16 mouse cellular contexts compared by ENCODE assay signal in the genomic region with DNA sequence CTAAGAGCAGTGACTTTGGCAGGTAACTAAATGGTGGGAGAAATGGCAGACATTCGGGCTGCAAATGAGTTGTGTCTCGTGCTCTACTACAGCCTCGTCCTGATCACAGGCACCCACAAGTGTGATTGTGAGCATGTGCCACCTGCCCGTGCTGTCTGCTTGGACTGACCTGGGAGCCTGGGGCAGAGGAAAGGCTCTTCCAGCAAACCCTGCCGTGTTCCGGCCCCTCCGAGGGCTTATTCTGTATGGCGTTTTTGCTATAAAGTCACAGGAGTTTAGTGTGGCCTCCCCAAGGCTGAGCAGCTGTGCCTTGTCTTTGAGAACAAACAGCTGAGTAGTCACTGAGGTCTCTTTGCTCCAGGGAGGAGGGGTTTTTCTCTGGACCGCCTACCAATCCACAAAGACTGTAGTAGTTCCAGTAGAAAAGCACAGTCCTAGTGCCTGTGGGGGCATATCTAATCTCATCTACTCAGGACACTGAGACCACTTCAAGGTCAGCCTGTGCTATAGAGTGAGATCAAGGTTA. TPM values are rescaled to one million over a fixed set of nuclear protein-coding genes. Genes with fewer than 3 reads are reported as not detected.
A peak's percentile ranks its signal among the peaks of the same experiment; 100 is the strongest.
DNase-seq lines count a peak whose midpoint lies in the region; ATAC-seq and TF ChIP-seq lines count a peak whose summit lies in the region.
"Had no signal": no experiment of that assay in that cellular context is flagged by ENCODE, and none has a peak within 500 bp of the region (broad histone marks: within the 10 kb centered on the region; RNA-seq: fewer than 3 reads in every experiment).

No protein-coding gene starts in this region.

- ATAC-seq in embryonic facial prominence, embryonic 14.5 days (ENCODE audit: low read depth), result no peak; the same call in 1 of the 2 replicates
- no peak for ATAC-seq in kidney, postnatal 0 days (replicated peaks; ENCODE audit: low FRiP score, low read depth)
- no peak for ATAC-seq in kidney, embryonic 15.5 days (replicated peaks; ENCODE audit: low FRiP score)
- 0 out of 2 replicates have a peak, but pooled peaks have one; percentile 17 for ATAC-seq in midbrain, embryonic 12.5 days (ENCODE audit: low FRiP score, low read depth)
- no peak for ATAC-seq in midbrain, embryonic 14.5 days (ENCODE audit: low FRiP score, low TSS enrichment)
- ATAC-seq in stomach, embryonic 15.5 days (ENCODE audit: insufficient read depth, low FRiP score, low read depth), result no peak

- DNase-seq in embryonic facial prominence, embryonic 14.5 days (ENCODE audit: low spot score), result peak; percentile 37
- no peak for DNase-seq in embryonic facial prominence, embryonic 10.5 days (ENCODE audit: low spot score)
- peak; percentile 73 for DNase-seq in kidney, postnatal 0 days (ENCODE audit: low spot score)
- DNase-seq in midbrain, embryonic 14.5 days, result no peak

- no peaks in the 10 kb centered on the region for H3K27me3 ChIP-seq in embryonic facial prominence, embryonic 14.5 days (replicated peaks; ENCODE audit: control insufficient read depth, insufficient read depth, low read length)
- peaks cover 7% of the 10 kb centered on the region; the same call in 1 of the 2 replicates for H3K27me3 ChIP-seq in embryonic facial prominence, embryonic 10.5 days (replicated peaks; ENCODE audit: low read depth, poor library complexity, severe bottlenecking)
- no peaks in the 10 kb centered on the region for H3K27me3 ChIP-seq in kidney, postnatal 0 days (ENCODE audit: insufficient read depth, low read length)
- no peaks in the 10 kb centered on the region for H3K27me3 ChIP-seq in kidney, embryonic 15.5 days
- peaks cover 18% of the 10 kb centered on the region for H3K27me3 ChIP-seq in midbrain, embryonic 12.5 days
- H3K27me3 ChIP-seq in midbrain, embryonic 14.5 days (ENCODE audit: control insufficient read depth, insufficient read depth, low read length), result no peaks in the 10 kb centered on the region
- no peaks in the 10 kb centered on the region for H3K27me3 ChIP-seq in stomach, embryonic 15.5 days (replicated peaks)
- H3K27me3 ChIP-seq: liver, embryonic 15.5 days had no signal

- H3K4me3 ChIP-seq in embryonic facial prominence, embryonic 14.5 days (ENCODE audit: low read depth, low read length), result no peak overlapping the region
- H3K4me3 ChIP-seq in embryonic facial prominence, embryonic 10.5 days, result no peak overlapping the region
- H3K4me3 ChIP-seq in kidney, postnatal 0 days (replicated peaks; ENCODE audit: low read depth, low read length), result no peak overlapping the region
- H3K4me3 ChIP-seq in kidney, embryonic 15.5 days (replicated peaks), result no peak overlapping the region
- no peak overlapping the region for H3K4me3 ChIP-seq in midbrain, embryonic 12.5 days
- no peak overlapping the region for H3K4me3 ChIP-seq in midbrain, embryonic 14.5 days (replicated peaks; ENCODE audit: low read depth, low read length)
- no peak overlapping the region for H3K4me3 ChIP-seq in stomach, embryonic 15.5 days (replicated peaks)
- H3K4me3 ChIP-seq: left cerebral cortex, adult 2 months; liver, embryonic 15.5 days had no signal

- no peaks in the 10 kb centered on the region for H3K4me1 ChIP-seq in embryonic facial prominence, embryonic 14.5 days (ENCODE audit: control insufficient read depth, insufficient read depth, low read length)
- H3K4me1 ChIP-seq in embryonic facial prominence, embryonic 10.5 days, result peaks cover 13% of the 10 kb centered on the region
- H3K4me1 ChIP-seq in kidney, postnatal 0 days (replicated peaks; ENCODE audit: insufficient read depth, low read length), result 0 out of 2 replicates have a peak, but pooled peaks cover 8% of the 10 kb centered on the region
- H3K4me1 ChIP-seq in kidney, embryonic 15.5 days, result peaks cover 32% of the 10 kb centered on the region
- peaks cover 12% of the 10 kb centered on the region; the same call in 1 of the 2 replicates for H3K4me1 ChIP-seq in midbrain, embryonic 12.5 days
- no peaks in the 10 kb centered on the region; the same call in 1 of the 2 replicates for H3K4me1 ChIP-seq in midbrain, embryonic 14.5 days (ENCODE audit: control insufficient read depth, insufficient read depth, low read length)
- H3K4me1 ChIP-seq in stomach, embryonic 15.5 days, result peaks cover 3% of the 10 kb centered on the region; the same call in 1 of the 2 replicates

- no peak overlapping the region for H3K4me2 ChIP-seq in embryonic facial prominence, embryonic 14.5 days (ENCODE audit: low read depth, low read length)
- no peak overlapping the region for H3K4me2 ChIP-seq in kidney, postnatal 0 days (ENCODE audit: low read length)
- H3K4me2 ChIP-seq in kidney, embryonic 15.5 days, result no peak overlapping the region; the same call in 1 of the 2 replicates
- H3K4me2 ChIP-seq in midbrain, embryonic 12.5 days (replicated peaks), result no peak overlapping the region
- no peak overlapping the region for H3K4me2 ChIP-seq in midbrain, embryonic 14.5 days (ENCODE audit: low read length)
- H3K4me2 ChIP-seq in stomach, embryonic 15.5 days, result no peak overlapping the region

- no peaks in the 10 kb centered on the region for H3K36me3 ChIP-seq in embryonic facial prominence, embryonic 14.5 days (ENCODE audit: control insufficient read depth, insufficient read depth, low read length)
- H3K36me3 ChIP-seq in embryonic facial prominence, embryonic 10.5 days (replicated peaks), result no peaks in the 10 kb centered on the region
- H3K36me3 ChIP-seq in kidney, postnatal 0 days (ENCODE audit: insufficient read depth, low read length), result no peaks in the 10 kb centered on the region
- no peaks in the 10 kb centered on the region for H3K36me3 ChIP-seq in kidney, embryonic 15.5 days
- peaks cover 17% of the 10 kb centered on the region; the same call in 1 of the 2 replicates for H3K36me3 ChIP-seq in midbrain, embryonic 12.5 days
- H3K36me3 ChIP-seq in midbrain, embryonic 14.5 days (ENCODE audit: control insufficient read depth, insufficient read depth, low read length), result peaks cover 50% of the 10 kb centered on the region
- no peaks in the 10 kb centered on the region for H3K36me3 ChIP-seq in stomach, embryonic 15.5 days
- H3K36me3 ChIP-seq: forebrain, embryonic 10.5 days had no signal

- TF ChIP-seq CTCF in kidney, postnatal 0 days (IDR thresholded peaks at IDR 0.05; ENCODE audit: low read depth), result no peak

- 72% methylated on average over 9 of the region's 9 CpGs for WGBS in embryonic facial prominence, embryonic 14.5 days
- WGBS in embryonic facial prominence, embryonic 10.5 days, result 78% methylated on average over 9 of the region's 9 CpGs
- WGBS in kidney, postnatal 0 days, result 60% methylated on average over 9 of the region's 9 CpGs
- WGBS in kidney, embryonic 15.5 days, result 67% methylated on average over 9 of the region's 9 CpGs
- 74% methylated on average over 9 of the region's 9 CpGs for WGBS in midbrain, embryonic 12.5 days
- 62% methylated on average over 9 of the region's 9 CpGs for WGBS in midbrain, embryonic 14.5 days
- 59% methylated on average over 9 of the region's 9 CpGs for WGBS in stomach, embryonic 15.5 days

- H3K27ac ChIP-seq in embryonic facial prominence, embryonic 14.5 days (replicated peaks; ENCODE audit: low read depth, low read length), result no peak overlapping the region
- H3K27ac ChIP-seq in embryonic facial prominence, embryonic 10.5 days (replicated peaks), result no peak overlapping the region
- H3K27ac ChIP-seq in kidney, postnatal 0 days, result 0 out of 2 replicates have a peak overlapping the region, but pooled peaks have one; percentile 19
- H3K27ac ChIP-seq in kidney, embryonic 15.5 days, result no peak overlapping the region
- H3K27ac ChIP-seq in midbrain, embryonic 12.5 days (replicated peaks), result no peak overlapping the region
- no peak overlapping the region for H3K27ac ChIP-seq in midbrain, embryonic 14.5 days (replicated peaks; ENCODE audit: low read depth, low read length)
- peak overlapping the region; percentile 54 for H3K27ac ChIP-seq in stomach, embryonic 15.5 days
- H3K27ac ChIP-seq: left cerebral cortex, adult 2 months; liver, embryonic 15.5 days had no signal

- H3K9me3 ChIP-seq in embryonic facial prominence, embryonic 14.5 days (ENCODE audit: control insufficient read depth, low read length), result no peaks in the 10 kb centered on the region
- no peaks in the 10 kb centered on the region for H3K9me3 ChIP-seq in embryonic facial prominence, embryonic 10.5 days
- H3K9me3 ChIP-seq in kidney, postnatal 0 days (replicated peaks; ENCODE audit: low read length), result no peaks in the 10 kb centered on the region
- H3K9me3 ChIP-seq in kidney, embryonic 15.5 days (replicated peaks), result no peaks in the 10 kb centered on the region
- peaks cover 2% of the 10 kb centered on the region; the same call in 1 of the 2 replicates for H3K9me3 ChIP-seq in midbrain, embryonic 12.5 days
- H3K9me3 ChIP-seq in midbrain, embryonic 14.5 days (ENCODE audit: control insufficient read depth, low read length), result no peaks in the 10 kb centered on the region
- no peaks in the 10 kb centered on the region for H3K9me3 ChIP-seq in stomach, embryonic 15.5 days
- H3K9me3 ChIP-seq: forebrain, embryonic 10.5 days; hindbrain, embryonic 10.5 days; liver, embryonic 15.5 days had no signal

- no peak overlapping the region for H3K9ac ChIP-seq in embryonic facial prominence, embryonic 14.5 days (ENCODE audit: low read depth, low read length)
- H3K9ac ChIP-seq in kidney, postnatal 0 days (ENCODE audit: low read depth, low read length), result no peak overlapping the region
- no peak overlapping the region for H3K9ac ChIP-seq in kidney, embryonic 15.5 days
- H3K9ac ChIP-seq in midbrain, embryonic 12.5 days (replicated peaks), result no peak overlapping the region
- no peak overlapping the region for H3K9ac ChIP-seq in midbrain, embryonic 14.5 days (replicated peaks; ENCODE audit: low read length)
- H3K9ac ChIP-seq in stomach, embryonic 15.5 days, result no peak overlapping the region
- H3K9ac ChIP-seq: liver, embryonic 15.5 days had no signal

RNA-seq across cellular contexts. Expression of a gene that starts 26.6 kb away (rescaled TPM):
- polyA plus RNA-seq in embryonic facial prominence, embryonic 14.5 days (2014; fragmentation: Nextera tagmentation; extraction: Ambion mirVana), result not detected in 2 replicates
- polyA plus RNA-seq in embryonic facial prominence, embryonic 10.5 days (2016; fragmentation: Nextera tagmentation; extraction: Ambion mirVana), result 0.17 TPM in 1 of 2 replicates, not detected in the other
- polyA plus RNA-seq in kidney, postnatal 0 days (2015; fragmentation: Nextera tagmentation; extraction: Ambion mirVana), result not detected in 2 replicates
- not detected in 2 replicates for polyA plus RNA-seq in kidney, embryonic 15.5 days (2015; fragmentation: Nextera tagmentation; extraction: Ambion mirVana)
- polyA plus RNA-seq in midbrain, embryonic 12.5 days (2016; fragmentation: Nextera tagmentation; extraction: Ambion mirVana), result not detected in 2 replicates
- polyA plus RNA-seq in midbrain, embryonic 14.5 days (2014; fragmentation: Nextera tagmentation; extraction: Ambion mirVana), result not detected in 2 replicates
- polyA plus RNA-seq in stomach, embryonic 15.5 days (2015; fragmentation: Nextera tagmentation; extraction: Ambion mirVana), result not detected in 2 replicates
- polyA plus RNA-seq: heart, embryonic 11.5 days; heart, postnatal 0 days; hindbrain, embryonic 10.5 days; hindbrain, embryonic 16.5 days; liver, embryonic 15.5 days; neural tube, embryonic 11.5 days; thymus, adult 2 months had no signal

RNA-seq across cellular contexts. Expression of a gene that starts 47.3 kb away (rescaled TPM):
- polyA plus RNA-seq in embryonic facial prominence, embryonic 14.5 days (2014; fragmentation: Nextera tagmentation; extraction: Ambion mirVana), result 82.4 and 82.8 TPM in 2 replicates
- 177 and 178 TPM in 2 replicates for polyA plus RNA-seq in embryonic facial prominence, embryonic 10.5 days (2016; fragmentation: Nextera tagmentation; extraction: Ambion mirVana)
- 69.8 and 78.7 TPM in 2 replicates for polyA plus RNA-seq in kidney, postnatal 0 days (2015; fragmentation: Nextera tagmentation; extraction: Ambion mirVana)
- 115 and 117 TPM in 2 replicates for polyA plus RNA-seq in kidney, embryonic 15.5 days (2015; fragmentation: Nextera tagmentation; extraction: Ambion mirVana)
- 92.5 and 95.8 TPM in 2 replicates for polyA plus RNA-seq in midbrain, embryonic 12.5 days (2016; fragmentation: Nextera tagmentation; extraction: Ambion mirVana)
- 16.0 and 24.1 TPM in 2 replicates for polyA plus RNA-seq in midbrain, embryonic 14.5 days (2014; fragmentation: Nextera tagmentation; extraction: Ambion mirVana)
- 111 TPM in 2 replicates for polyA plus RNA-seq in stomach, embryonic 15.5 days (2015; fragmentation: Nextera tagmentation; extraction: Ambion mirVana)

Comparison
In these comparisons a context has a peak if more than half of its experiments do, and no peak if none do; other contexts are left out.
1. DNase-seq: peak in embryonic facial prominence, embryonic 14.5 days (single experiment) and kidney, postnatal 0 days (single experiment); none in embryonic facial prominence, embryonic 10.5 days (single experiment) and midbrain, embryonic 14.5 days (single experiment).
2. H3K27ac ChIP-seq: peak in kidney, postnatal 0 days (single experiment) and stomach, embryonic 15.5 days (single experiment); none in embryonic facial prominence, embryonic 14.5 days (single experiment), embryonic facial prominence, embryonic 10.5 days (single experiment), kidney, embryonic 15.5 days (single experiment), midbrain, embryonic 12.5 days (single experiment) and midbrain, embryonic 14.5 days (single experiment).